Mouse (Mus musculus) gastrocnemius, postnatal 10 days (tissue): ENCODE data around the gene Prss53. TPM values are rescaled to one million over a fixed set of nuclear protein-coding genes. Genes with fewer than 3 reads are reported as not detected.
"Not testable (repeated sequence)": the region's sequence is repeated elsewhere in the genome, so short reads cannot be mapped to it uniquely, and the experiment has no call there.

Experiments used
- DNase-seq: peaks from one replicate; pipeline ENCODE4 v3.0.0; 2021; ENCODE audit warnings: mixed read lengths
- total RNA-seq, 2 experiments: library from RNA; stranded (reverse); gene quantifications; 2 replicates each; pipeline ENCODE4 v1.2.3; 2021

Prss53 gene
- total RNA-seq, 2 experiments from 2014 or later, result 0.96 to 1.2 TPM

GRCm38 (mm10) chr7:127875627-127876001 lies 15.2 kb downstream of the Prss53 start:
- peak; percentile 91 for DNase-seq

- no peak for DNase-seq
These were observed 15.8 kb downstream of the Prss53 start for GRCm38 (mm10) chr7:127874812-127875626.

DNA sequence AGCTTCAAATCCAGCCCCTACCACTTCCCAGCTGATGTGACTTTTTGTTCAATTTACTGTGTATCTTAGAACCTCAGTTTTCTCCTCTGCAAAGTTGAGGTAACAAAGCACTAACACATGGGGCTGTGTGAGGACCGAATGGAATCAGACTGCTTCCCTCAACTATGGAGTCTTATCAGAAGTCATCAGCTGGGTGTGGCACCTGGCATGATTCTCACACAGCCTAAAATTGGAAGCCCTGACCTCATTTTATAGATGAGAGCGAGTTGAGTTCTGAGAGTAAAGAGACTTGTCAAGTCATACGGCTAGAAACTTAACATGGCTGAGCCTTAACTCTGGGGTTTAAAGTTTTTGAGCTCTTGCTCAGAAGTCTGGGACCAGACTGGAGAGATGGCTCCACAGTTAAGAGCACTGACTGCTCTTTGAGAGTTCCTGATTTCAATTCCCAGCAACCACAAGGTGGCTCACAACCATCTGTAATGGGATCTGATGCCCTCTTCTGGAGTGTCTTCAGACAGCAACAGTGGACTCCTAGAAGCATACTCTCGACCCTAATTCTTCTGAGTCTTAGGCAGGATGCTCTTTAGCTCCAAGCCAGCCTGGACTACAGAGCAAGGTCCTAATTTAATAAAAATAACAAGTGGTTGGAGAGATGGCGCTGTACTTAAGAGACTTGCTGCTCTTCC lies 20.5 kb downstream of the Prss53 start:
- DNase-seq, result no peak

DNA sequence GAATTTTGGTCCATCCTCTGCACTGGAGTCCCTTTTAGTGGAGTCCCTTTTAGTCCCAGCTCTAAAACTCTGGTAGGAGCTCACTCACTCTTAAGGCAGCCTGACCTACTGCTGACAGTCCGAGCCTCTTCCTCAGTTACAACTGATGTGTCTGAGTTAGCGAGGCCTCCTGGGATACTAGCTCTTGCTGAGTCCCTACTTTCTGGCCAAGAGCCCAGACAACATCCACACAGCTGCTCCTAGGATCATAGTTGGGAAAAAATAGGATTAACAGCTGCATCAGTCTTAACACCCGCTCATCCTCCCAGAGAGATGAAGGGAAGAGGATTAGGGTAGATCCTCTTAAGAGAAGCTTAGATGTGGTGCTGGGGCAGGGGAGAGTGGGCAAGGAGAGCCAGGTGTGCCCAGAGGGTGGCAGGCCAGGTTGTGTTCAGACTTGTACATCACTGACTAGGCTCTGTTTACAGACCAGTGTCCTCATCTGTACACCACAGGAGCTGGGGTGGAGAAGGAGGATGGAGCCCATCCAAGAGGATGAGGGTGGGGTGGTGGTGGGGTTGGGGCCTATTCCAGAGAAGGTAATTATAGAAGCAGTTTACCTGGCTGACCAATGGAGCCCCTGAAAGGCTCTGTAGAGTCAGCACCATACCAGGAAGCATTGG lies 21.5 kb downstream of the Prss53 start:
- DNase-seq, result peak; percentile 34

DNA sequence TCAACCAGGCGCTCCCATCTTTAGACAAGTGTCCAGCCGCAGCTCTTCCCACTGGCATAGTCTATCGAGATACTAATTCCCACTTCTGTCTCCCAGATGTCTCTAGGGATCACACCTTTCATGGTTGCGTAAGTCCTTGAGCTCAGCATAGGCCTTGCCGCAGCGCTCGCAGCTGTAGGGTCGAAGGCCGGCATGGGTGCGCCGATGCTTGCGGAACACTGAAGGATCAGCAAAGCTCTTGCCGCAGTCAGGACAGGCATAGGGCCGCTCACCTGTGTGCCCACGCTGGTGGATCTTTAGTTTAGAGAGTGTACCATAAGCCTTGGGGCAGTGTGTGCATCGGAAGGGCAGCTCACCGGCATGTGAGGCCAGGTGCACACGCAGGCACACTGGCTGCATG lies 23.1 kb downstream of the Prss53 start:
- DNase-seq, result no peak

GRCm38 (mm10) chr7:127866434-127866833 lies 24.3 kb downstream of the Prss53 start:
- no peak for DNase-seq

DNA sequence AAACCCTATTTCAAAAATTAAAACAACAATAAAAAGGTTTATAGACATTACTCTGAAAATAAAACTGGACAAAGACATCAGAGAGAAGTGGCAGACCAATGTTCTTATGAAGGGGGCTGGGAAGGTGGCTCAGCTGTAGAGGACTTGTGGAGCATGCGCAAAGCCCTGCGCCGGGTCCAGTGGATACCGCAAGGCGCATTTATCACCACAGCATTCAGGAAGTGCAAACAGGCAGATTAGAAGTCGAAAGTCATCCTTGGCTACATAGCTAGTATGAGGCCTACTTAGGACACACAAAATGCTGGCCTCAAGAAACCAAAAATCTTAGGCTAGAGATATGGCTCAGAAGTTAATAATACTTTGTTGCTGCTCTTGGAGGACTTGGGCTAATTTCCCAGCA lies 32.5 kb downstream of the Prss53 start:
- no peak for DNase-seq

- DNase-seq, result no peak
These were observed 39.9 kb downstream of the Prss53 start for GRCm38 (mm10) chr7:127850906-127851305.

GRCm38 (mm10) chr7:127849973-127850875 lies 40.5 kb downstream of the Prss53 start:
- no peak for DNase-seq

GRCm38 (mm10) chr7:127842001-127842718 lies 48.6 kb downstream of the Prss53 start:
- DNase-seq, result peak; percentile 75

- peak; percentile 94 for DNase-seq
These were observed 49.3 kb downstream of the Prss53 start for GRCm38 (mm10) chr7:127841340-127842000.

DNA sequence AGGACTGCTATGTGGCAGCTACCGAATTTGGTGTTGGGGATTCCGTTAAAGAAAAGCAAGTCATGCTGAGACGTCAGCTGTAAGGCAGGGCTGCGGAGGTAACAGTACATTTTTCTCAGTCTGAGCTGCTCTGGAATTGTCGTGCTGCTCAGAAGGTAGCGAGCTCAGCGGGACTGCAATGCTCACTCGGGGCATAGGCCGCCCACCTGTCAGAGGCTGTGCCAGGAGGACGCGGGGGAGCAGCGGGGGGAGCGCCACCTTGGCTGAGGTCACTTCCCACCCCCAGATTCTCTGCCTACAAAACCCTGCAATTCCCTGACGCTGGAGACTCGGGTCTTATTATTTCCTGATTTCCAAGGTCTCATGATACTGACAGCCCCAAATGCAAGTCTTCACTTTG lies 49.9 kb downstream of the Prss53 start:
- DNase-seq, result peak; percentile 49

DNA sequence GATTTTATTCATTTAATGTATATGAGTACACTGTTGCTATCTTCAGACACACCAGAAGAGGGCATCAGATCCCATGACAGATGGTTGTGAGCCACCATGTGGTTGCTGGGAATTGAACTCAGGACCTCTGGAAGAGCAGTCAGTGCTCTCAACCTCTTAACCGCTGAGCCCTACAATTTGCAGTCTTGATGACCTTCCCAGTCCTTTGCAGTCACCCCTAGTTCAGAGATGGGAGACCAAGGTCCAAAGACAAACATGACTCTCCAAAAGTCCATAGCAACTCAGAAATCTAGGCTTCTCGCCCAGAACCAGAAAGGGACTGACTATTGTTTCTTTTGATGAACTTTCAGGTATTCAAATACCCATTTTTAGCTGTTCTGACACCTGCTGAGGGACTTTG lies 50.7 kb downstream of the Prss53 start:
- DNase-seq, result not testable (repeated sequence)

- not testable (repeated sequence) for DNase-seq
These were observed 52.9 kb downstream of the Prss53 start for GRCm38 (mm10) chr7:127837878-127838277.

- no peak for DNase-seq
These were observed 53.3 kb downstream of the Prss53 start for GRCm38 (mm10) chr7:127837473-127837872.

Other genes with a start within 250 kb of the Prss53 start
- gene Bcl7c, start 182.0 kb downstream of the Prss53 start, total RNA-seq, result 10 to 100 TPM; 93.2 to 97.1 TPM
- gene Ctf1, start 178.2 kb downstream of the Prss53 start, total RNA-seq, result 10 to 100 TPM in 1 of 2 experiments, 1 to 10 TPM in 1; 9.1 to 12.7 TPM
- gene Ctf2, start 158.8 kb downstream of the Prss53 start, total RNA-seq, result not detected
- gene Fbxl19, start 146.4 kb downstream of the Prss53 start, total RNA-seq, result 1 to 10 TPM; 2.9 to 6.0 TPM
- gene Orai3, start 121.2 kb downstream of the Prss53 start, total RNA-seq, result 10 to 100 TPM; 10.2 to 12.3 TPM
- 10 to 100 TPM; 21.2 to 26.2 TPM for gene Setd1a, start 114.3 kb downstream of the Prss53 start, total RNA-seq
- gene Gm49388, start 105.4 kb downstream of the Prss53 start, total RNA-seq, result under 1 TPM in 1 of 2 experiments, not detected in 1; 0.47 TPM
- gene Hsd3b7, start 90.4 kb downstream of the Prss53 start, total RNA-seq, result 10 to 100 TPM in 1 of 2 experiments, 1 to 10 TPM in 1; 8.1 to 12.5 TPM
- gene Stx4a, start 66.7 kb downstream of the Prss53 start, total RNA-seq, result 10 to 100 TPM; 52.6 to 69.7 TPM
- gene Stx1b, start 66.4 kb downstream of the Prss53 start, total RNA-seq, result 1 to 10 TPM; 3.0 to 4.6 TPM
- 10 to 100 TPM; 16.2 to 20.1 TPM for gene Zfp646, start 14.7 kb downstream of the Prss53 start, total RNA-seq
- gene Zfp668, start 14.1 kb downstream of the Prss53 start, total RNA-seq, result 1 to 10 TPM; 5.8 to 7.7 TPM
- gene Gm21974, start 4.5 kb upstream of the Prss53 start, total RNA-seq, result not detected
- 10 to 100 TPM; 36.8 to 48.9 TPM for gene Vkorc1, start 4.6 kb upstream of the Prss53 start, total RNA-seq
- 10 to 100 TPM; 84.9 to 89.6 TPM for gene Bckdk, start 13.1 kb upstream of the Prss53 start, total RNA-seq
- 10 to 100 TPM; 12.9 to 16.7 TPM for gene Kat8, start 21.5 kb upstream of the Prss53 start, total RNA-seq
- not detected for gene Prss8, start 39.1 kb upstream of the Prss53 start, total RNA-seq
- gene Prss36, start 55.8 kb upstream of the Prss53 start, total RNA-seq, result 1 to 10 TPM; 6.6 to 7.9 TPM
- 100 to 1,000 TPM; 199 to 239 TPM for gene Fus, start 76.5 kb upstream of the Prss53 start, total RNA-seq
- gene Pycard, start 102.9 kb upstream of the Prss53 start, total RNA-seq, result 1 to 10 TPM; 3.3 to 4.9 TPM
- gene Trim72, start 113.0 kb upstream of the Prss53 start, total RNA-seq, result 100 to 1,000 TPM; 238 to 256 TPM
- gene Itgam, start 171.7 kb upstream of the Prss53 start, total RNA-seq, result 1 to 10 TPM; 1.5 to 3.4 TPM
- not detected for gene Gm49368, start 171.7 kb upstream of the Prss53 start, total RNA-seq
- under 1 TPM; 0.09 to 0.18 TPM for gene Itgax, start 238.6 kb upstream of the Prss53 start, total RNA-seq